Mouse (Mus musculus): ENCODE results near the gene Med24. TPM values are rescaled to one million over a fixed set of nuclear protein-coding genes. Genes with fewer than 3 reads are reported as not detected.
"Not testable (repeated sequence)": the region's sequence is repeated elsewhere in the genome, so short reads cannot be mapped to it uniquely, and the experiment has no call there.

Gene Med24
- total RNA-seq, 2 experiments from 2014 or later = 96.3 to 114 TPM

DNA sequence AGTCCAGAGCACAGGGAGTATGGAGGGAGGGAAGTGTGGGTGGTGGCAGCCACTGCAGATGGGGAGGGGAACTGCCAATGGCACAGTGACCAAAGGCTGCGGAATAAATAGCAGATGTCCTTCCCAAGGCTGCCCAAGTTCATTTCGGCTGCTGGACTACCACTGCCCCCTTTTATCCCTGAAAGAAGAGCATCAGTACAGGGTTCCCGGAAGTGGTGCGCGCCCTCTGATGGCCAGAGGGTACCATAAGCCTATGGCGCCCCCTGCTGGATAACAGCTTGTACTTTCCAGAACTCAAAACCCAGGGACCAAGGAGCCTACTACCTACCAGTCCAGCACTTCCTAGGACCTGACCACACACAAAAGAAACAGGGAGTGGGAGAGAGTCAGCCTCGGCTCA, 56.1 kb downstream of the Med24 start:
- peak in 1 of 2 experiments; percentile 55 for DNase-seq (ENCODE audit: low spot score in 2 of 2)
- intact Hi-C loops (cut with DNase I) = not testable (repeated sequence)

DNA sequence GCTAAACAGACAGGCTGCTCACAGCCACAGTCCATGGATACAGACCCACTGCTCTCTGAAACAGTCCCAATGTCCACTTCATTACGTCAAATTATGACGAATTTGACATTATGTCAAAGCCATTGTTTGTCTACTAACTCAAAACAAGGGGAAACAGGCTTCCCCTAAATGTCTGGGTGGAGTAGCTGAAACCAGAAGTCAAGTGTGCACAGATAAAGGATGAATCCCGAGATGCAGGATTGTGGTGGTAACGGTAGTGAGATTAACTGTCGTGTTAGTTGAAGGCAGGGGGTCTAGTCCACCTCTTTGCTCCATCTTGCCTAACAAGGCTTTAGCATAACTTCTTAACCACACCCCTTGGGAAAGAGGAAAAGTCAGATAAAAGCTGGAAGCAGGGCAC, 56.8 kb downstream of the Med24 start:
- intact Hi-C loops (cut with DNase I) = no loop called here

DNA sequence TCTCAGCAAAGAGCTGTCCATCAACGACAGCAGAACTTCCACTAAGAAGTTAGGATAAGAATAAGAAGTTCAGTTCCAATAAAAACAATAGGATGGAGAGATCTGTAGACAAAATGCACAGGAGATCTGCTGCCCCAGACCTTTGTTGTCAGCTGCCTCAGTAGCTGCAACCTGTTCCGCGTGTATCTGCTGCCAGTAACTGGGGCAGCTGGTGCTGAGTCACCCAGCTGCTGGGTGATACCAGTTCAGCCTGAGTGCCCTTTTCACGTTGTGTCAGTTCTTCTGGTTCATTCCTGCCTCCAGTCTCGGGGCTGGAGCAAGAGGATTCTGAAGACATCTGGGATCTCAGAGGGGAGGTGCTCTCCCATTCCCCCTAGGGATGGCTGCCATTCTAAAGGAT, 57.4 kb downstream of the Med24 start:
- intact Hi-C loops (cut with DNase I) = no loop called here

More for the DNA sequence above, 56.8 kb downstream of the Med24 start:
- no peak for DNase-seq (ENCODE audit: low spot score in 2 of 2)

DNA sequence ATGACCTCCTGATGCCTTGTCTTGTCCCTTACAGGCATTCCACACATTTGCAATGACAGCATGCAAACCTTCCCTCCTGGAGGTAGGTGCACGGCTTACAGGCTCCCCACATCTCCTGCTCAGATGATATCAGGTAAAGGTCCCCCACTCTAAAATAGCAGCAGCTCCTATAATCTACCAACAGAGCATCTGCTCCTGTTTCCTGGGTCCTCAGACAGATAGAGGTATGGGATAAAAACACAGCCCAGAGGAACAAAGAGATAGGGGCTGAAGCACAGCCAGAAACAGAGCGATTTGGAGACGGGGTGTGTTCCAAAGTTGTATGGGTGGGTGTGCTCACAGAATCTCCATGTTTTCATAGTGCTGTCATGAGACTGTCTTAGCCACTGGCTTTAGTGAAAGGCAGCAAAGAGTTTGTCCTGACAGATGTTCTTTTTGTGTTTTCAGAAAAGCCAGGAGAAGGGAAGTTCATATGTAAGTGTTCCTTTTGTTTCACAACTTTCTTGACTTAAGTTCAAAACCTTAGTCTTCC, 57.9 kb downstream of the Med24 start:
- intact Hi-C loops (cut with DNase I) = no loop called here
- DNase-seq (ENCODE audit: low spot score in 2 of 2) = no peak

More for the DNA sequence above, 57.4 kb downstream of the Med24 start:
- no peak for DNase-seq (ENCODE audit: low spot score in 2 of 2)

DNA sequence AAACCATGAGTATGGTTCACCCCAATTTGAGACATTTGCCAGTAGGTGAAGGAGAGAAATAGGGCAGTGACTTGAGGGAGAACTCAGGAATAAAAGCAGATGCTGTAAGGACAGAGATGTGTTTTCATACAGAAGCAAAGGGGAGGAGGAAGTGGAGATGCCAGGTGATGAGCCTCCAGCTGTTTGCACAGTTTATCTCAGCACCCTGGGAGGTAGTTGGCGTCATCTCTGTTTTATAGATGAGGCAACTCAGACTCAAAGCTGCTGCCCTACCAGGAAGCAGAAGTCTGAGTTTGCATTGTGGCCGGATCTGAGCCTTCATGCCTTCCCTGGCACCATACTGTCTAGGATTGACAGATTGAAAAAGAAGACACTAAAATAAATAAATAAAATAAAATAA, 60.3 kb downstream of the Med24 start:
- intact Hi-C loops (cut with DNase I) = no loop called here
- DNase-seq (ENCODE audit: low spot score in 2 of 2) = no peak

DNA sequence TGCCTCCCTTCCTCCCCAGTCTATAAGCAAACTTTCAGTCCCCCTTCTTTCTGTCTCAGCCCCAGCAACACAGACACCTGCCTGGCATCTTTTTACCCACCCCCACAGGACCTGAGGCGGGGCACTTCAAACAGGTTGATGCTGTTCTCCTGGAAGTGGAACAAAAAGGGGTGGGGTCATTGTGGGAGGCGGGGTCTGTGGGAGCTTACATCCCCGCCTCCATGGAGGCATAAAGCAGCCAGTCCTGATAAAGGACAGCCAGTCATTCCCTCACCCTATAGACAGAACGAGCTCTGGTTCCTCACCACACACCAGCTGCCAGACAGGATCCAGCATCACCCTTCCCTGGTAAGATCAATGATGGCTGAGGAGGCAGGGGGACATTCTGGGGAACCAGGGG, 65.1 kb downstream of the Med24 start, which contains the start of gene Gsdma:
Gene Gsdma (plus strand): TSS at position 261 of the 400 bp plus-strand sequence.
- intact Hi-C loops (cut with DNase I) = no loop called here
- DNase-seq (ENCODE audit: low spot score in 2 of 2) = no peak

DNA sequence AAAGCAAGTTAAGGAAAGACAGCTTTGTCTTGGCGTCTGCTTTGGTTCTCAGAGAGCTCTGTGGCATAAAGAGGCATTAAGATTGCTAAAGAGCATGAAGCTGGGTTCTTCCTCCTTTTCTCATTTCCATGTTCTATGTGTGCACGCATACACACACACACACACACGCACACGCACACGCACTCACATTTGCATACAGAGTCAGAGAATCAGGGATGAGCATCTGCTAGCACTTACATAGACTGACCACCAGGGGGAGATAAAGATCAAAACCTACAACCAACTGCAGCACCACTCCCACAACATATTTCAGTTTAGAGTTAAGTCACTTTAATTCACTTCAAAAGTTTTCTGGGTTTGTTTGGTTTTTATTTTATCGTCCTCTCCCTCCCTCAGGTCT, 68.7 kb downstream of the Med24 start:
- intact Hi-C loops (cut with DNase I) = no loop called here
- DNase-seq (ENCODE audit: low spot score in 2 of 2) = peak; percentile 62 to 90

DNA sequence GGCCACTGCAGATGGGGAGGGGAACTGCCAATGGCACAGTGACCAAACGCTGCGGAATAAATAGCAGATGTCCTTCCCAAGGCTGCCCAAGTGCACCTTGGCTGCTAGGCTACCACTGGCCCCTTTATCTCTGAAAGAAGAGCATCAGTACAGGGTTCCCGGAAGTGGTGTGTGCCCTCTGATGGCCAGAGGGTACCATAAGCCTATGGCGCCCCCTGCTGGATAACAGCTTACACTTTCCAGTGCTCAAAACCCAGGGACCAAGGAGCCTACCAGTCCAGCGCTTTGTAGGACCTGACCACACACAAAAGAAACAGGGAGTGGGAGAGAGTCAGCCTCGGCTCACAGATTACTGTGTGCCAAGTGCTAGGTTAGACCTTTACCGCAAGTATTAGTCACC, 74.2 kb downstream of the Med24 start:
- peak in 1 of 2 experiments; percentile 24 for DNase-seq (ENCODE audit: low spot score in 2 of 2)
- intact Hi-C loops (cut with DNase I) = loop anchor here (5.0 kb wide), 1 partner anchor 48 kb away; no protein-coding TSS in a partner anchor

Other genes starting within 250 kb of the Med24 start
- gene Ikzf3, start 183.4 kb downstream of the Med24 start, total RNA-seq (2021) = under 1 TPM; 0.21 to 0.62 TPM
- not detected for gene Zpbp2, start 178.3 kb downstream of the Med24 start, total RNA-seq (2021)
- 10 to 100 TPM; 44.6 to 49.4 TPM for gene Ormdl3, start 142.1 kb downstream of the Med24 start, total RNA-seq (2021)
- not detected for gene Lrrc3c, start 131.1 kb downstream of the Med24 start, total RNA-seq (2021)
- 10 to 100 TPM; 10.3 to 12.7 TPM for gene Gm12355, start 103.8 kb downstream of the Med24 start, total RNA-seq (2021)
- gene Gsdma3, start 103.1 kb downstream of the Med24 start, total RNA-seq (2021) = under 1 TPM; 0.31 to 0.38 TPM
- not detected for gene Gsdma2, start 82.7 kb downstream of the Med24 start, total RNA-seq (2021)
- gene Gsdma, start 65.1 kb downstream of the Med24 start, total RNA-seq (2021) = not detected
- 100 to 1,000 TPM; 128 to 134 TPM for gene Psmd3, start 46.9 kb downstream of the Med24 start, total RNA-seq (2021)
- not detected for gene Csf3, start 28.2 kb downstream of the Med24 start, total RNA-seq (2021)
- 1,000 to 10,000 TPM in 1 of 2 experiments, 100 to 1,000 TPM in 1; 962 to 1,004 TPM for gene Thra, start 11.2 kb upstream of the Med24 start, total RNA-seq (2021)
- 10 to 100 TPM; 82.0 to 85.4 TPM for gene Nr1d1, start 45.9 kb upstream of the Med24 start, total RNA-seq (2021)
- 100 to 1,000 TPM; 168 to 170 TPM for gene Msl1, start 66.1 kb upstream of the Med24 start, total RNA-seq (2021)
- 10 to 100 TPM; 53.1 to 54.6 TPM for gene Casc3, start 75.5 kb upstream of the Med24 start, total RNA-seq (2021)
- gene Rapgefl1, start 107.3 kb upstream of the Med24 start, total RNA-seq (2021) = 100 to 1,000 TPM; 141 to 143 TPM
- gene Wipf2, start 134.2 kb upstream of the Med24 start, total RNA-seq (2021) = 10 to 100 TPM; 45.5 to 45.9 TPM
- gene Cdc6, start 178.4 kb upstream of the Med24 start, total RNA-seq (2021) = under 1 TPM; 0.47 to 0.57 TPM
- 10 to 100 TPM; 14.6 to 15.1 TPM for gene Rara, start 198.4 kb upstream of the Med24 start, total RNA-seq (2021)